Mouse (Mus musculus): ENCODE data around the gene Tmem44.

GRCm38 (mm10) chr16:30490316-30490715 is 60.3 kb downstream of the Tmem44 start:
- TF ChIP-seq POLR2A (IDR thresholded peaks at IDR 0.05; ENCODE audit: extremely low read depth, insufficient read depth, low read length) (no peak), CTCF (IDR thresholded peaks at IDR 0.05; ENCODE audit: low read depth, low read length) (no peak)

Data from liver, adult 2 months (tissue).